Mouse (Mus musculus) spleen, postnatal 36 days (tissue): ENCODE measurements around the gene Acer2.
"Not testable (repeated sequence)": the region's sequence is repeated elsewhere in the genome, so short reads cannot be mapped to it uniquely, and the experiment has no call there.

Experiments
- DNase-seq, 2 experiments: peaks; one replicate each; pipeline ENCODE4 v3.0.0; 2022; ENCODE audit warnings: low spot score in 2 of 2, mixed read lengths in 1 of 2

Acer2 gene

DNA sequence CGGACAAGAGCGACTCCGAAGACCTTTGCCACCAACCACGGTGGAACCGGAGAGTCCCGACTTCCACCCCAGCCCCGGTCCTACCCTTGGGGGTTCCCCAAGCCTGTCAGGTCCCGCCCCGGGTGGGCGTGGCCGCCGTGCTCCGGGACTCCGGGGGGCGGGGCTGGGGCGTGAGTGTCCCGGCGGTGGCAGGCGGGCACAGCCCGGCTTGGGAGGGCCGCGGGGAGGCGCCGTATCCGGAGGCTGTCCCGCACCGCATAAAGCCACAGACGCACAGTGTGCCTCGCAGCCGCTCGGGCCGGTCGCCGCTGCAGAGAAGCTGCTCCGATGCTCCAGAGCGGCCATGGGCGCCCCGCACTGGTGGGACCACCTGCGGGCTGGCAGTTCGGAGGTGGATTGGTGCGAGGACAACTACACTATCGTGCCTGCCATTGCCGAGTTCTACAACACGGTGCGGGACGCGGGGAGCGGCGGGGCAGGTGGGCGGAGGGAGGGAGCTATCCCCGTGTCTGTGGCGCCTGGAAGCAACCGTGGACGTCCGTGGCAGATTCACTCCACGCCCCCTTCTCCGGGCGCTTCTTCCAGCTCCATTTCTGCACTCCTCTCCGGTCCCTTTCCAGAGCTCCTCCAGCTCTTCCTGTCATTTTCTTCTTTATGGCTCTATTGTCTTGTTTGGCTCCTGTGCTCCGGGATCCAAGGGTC lies at the start of gene Acer2:
Acer2 (plus strand) TSS at position 251 of the 702 bp plus-strand sequence.
- peak; percentile 93 to 94 for DNase-seq

DNA sequence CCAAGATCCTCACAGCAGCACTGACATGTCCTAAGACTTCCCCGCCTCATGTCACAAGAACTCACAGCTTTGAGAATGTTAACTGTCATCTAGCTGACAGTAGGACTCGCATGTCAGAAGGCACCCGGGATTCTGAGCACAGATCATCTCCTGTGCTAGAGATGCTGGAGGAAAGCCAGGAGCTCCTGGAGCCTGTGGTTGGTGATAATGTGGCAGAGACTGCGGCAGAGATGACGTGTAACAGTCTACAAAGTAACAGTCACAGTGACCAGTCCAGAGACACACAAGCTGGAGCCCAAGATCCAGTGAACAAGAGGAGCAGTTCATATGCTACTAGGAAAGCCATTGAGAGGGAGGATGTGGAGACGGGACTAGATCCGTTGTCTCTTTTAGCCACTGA lies 49.1 kb upstream of the Acer2 start:
- no peak for DNase-seq

DNA sequence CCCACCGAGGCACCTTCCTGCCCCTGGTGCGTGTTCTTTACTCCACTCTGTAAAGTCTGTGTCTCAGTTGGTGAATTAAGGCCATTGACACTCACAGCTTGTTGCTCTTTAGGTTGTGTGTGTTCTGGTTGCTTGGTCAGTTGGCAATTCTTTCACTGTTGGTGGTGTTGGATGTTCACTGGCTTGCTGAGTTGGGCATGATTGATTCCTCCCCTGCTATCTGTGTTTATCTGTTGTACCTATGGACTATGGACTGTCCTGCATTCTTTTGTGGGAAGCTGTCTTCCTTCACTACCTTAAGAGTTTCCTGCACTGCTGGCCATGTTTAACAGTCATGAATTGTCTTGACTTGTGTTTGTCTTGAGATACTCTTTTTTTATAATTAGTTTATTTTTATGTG lies 42.3 kb upstream of the Acer2 start:
- DNase-seq: no peak

DNA sequence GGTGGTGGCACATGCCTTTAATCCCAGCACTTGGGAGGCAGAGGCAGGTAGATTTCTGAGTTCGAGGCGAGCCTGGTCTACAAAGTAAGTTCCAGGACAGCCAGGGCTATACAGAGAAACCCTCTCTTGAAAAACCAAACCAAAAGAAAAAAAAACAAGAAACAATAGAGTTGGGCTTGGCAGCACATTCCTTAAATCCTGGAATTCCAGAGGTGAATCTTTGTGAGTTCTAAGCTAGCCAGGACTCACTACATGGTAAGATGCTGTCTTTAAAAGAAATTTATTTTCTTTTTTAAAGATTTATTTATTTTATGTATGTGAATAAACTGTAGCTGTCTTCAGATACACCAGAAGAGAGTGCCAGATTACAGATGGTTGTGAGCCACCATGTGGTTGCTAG lies 33.1 kb upstream of the Acer2 start:
- not testable (repeated sequence) for DNase-seq

DNA sequence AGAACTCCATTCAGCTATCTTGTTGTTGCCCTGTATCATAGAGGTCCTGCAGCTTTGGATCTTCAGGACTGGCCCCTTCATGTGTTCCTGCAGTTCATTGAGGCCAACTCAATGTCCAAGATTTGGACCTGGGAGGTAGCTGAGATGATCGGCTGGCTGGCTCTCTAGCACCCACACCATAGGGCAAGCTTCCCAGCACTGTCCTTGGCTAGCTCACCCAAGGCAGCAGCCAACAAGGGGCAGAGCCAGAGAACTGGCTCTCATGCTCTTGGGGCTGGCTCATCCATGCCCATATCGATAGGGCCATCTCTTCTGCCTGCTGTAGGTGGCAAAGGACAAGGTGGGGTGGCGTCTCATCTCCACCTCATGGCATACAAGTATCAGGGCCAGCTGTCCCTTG lies 28.8 kb upstream of the Acer2 start:
- no peak for DNase-seq

DNA sequence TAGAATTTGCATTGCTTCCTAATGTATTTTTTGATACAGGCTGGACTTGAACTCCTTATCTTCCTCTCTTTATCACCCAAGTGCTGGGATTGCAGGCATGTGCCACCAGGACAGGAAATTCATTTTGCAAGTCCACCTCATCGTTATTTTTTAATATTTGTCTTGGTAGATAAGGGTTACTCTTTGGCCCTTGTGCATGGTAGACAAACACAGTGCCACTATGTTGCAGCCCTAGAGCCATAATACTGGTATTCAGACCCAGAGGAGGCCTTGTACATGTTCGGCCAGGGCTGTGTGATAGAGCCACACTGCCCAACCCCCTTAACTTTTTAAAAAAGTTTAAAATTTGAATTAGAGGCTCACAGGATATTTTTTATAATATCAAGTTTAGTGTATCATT lies 26.9 kb upstream of the Acer2 start:
- DNase-seq: no peak

DNA sequence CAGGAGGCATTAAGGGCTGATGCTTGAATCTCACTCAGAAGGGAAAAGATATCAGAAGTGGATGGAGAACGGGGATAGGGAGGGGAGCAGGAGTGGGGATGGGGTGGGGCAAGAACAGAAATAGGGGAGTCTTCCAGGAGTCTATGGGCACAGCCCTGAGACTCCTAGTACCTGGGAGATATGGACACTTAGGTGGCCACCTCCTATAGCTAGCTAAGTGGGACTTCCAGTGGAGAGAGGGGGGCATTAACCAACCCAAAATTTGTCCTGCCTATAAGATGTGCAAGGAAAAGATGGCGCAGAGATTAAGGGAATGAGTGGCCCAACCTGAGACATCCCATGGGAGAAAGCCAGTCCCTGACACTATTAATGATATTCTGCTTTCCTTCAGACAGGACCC lies 22.9 kb upstream of the Acer2 start:
- DNase-seq: no peak

DNA sequence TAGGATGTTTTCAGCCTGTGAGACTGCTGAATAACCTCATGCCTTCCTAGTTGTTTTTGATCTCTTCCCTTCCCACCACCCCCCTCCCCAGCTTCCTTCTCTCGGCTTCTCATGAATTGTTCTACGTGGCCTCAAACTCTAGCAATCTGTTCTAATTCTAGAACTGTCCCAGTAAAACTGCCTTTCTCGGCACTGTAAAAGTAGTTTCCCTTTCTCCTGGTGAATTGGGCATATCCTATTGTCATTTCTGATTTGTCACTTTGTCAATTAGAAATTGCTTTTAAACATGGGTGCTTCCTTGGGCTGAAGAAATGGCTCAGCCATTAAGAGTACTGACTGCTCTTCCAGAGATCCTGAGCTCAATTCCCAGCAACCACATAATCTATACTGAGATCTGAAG lies 22.2 kb upstream of the Acer2 start:
- DNase-seq: no peak

DNA sequence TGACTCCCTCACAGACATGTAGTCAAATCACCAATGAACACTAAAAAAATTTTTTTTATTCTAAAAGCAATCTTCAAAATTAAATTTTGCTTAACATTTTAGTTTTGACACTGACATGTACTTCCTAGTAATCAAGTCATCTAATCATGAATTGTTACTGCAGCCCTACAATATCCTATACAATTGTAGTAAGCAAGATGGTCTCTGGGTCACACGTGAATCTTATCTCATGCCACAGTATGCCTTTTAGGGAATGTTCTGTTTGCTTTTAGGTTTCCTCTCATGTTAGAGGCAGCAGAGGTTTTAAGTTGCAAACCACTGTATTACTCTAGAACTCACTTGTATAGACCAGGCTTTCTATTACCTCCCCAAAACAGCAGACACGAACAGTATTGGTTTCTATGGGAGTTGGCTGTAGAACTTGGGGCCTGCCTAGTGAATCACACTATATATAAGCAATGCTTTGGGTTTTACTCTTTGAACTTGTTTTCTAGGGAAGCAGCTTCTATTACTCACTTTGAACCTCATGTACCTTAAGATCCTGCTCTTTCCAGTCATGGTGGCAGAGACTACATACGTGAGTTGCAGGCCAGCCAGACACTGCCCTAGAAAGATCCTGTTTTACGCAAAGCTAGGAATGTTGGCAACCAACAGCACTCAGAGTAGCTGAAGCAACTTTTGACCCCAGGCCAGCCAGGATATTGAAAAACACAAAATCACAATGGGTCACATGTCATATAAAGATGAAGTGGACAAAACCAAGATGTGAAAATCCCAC lies 21.2 kb upstream of the Acer2 start:
- DNase-seq: no peak

DNA sequence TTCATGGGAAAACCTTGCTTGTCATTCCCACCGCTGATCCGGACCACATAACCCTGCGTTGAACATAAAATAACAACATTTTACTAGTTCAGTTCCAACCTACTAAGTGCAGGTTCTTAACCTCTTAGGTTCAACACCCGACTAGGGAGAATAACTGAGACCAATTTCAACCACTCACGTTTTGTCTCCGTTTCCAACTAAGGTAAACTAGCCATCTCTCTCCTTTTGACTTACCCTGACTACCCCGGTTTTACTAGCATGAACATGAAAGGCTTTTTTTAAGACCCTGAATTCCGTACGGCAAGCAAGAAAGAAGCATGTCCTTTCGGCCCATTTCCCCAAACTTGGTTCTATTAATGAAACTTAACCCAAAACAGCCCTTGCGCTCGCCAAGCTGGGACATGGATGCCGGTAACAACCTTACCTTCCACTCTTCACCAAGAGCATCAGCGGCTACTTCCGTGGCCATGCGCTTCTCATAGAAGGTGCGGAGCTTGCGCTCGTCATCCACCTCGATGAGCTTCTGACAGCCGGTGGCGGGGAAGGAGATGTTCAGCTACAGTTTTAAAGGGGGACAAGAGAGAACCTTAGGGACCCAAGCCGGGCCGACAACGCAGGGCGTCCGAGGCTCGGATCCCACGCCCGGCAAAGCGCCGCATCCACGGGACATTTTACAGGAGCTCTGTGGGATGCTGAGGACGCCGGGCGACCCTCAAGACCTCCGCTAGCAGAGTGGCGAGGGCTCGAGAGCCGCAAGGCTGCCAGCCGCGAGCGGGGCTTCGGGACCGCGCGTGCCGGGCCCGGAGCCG lies 17.7 kb upstream of the Acer2 start:
- no peak for DNase-seq

DNA sequence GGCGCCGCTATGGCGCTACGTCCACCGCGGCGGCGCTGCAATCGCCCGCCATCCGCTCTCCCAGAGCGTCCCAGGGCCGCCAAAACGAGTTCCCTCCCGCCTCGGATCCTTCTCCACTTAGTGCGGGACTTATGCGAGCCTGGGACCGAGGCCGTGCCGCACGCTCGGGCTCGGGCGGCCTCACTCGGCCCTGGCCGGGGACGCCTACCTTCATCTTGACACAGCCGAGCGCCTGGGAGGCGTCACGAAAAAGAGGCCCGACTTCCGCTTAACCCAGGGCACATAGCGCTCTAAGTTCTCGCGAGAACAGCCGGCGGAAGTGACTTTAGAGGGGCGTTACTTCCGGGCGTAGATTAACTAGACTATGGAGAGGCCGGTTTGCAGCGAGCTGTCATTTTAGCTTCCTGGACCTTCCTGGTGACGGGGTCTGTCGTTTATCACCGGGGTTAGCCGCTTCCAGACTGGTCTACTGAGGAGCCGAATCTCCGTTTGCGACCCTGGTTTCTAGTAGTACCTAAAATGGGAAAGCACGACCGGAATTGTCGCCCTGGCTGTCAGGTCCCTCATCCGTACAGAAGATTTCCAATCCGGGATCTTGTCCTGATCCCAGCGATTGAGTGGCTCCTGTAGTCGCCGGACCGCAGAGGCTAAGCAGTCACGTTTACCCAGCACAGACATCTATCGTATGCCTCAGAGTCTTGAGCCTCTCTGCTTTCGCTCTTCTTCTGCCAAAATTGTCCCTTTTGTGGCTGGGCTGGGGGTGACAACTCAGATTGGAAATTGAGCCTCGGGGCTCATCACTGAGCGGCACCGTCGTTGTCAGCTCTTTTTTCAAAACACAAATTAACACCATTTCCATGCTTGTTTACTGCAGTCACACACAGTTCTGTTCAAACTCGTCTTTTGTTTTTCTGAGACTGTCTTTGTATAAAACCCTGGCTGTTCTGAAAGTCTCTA lies 16.8 kb upstream of the Acer2 start, which contains the start of gene Rps6:
Rps6 (minus strand) TSS at position 300 of the 957 bp plus-strand sequence.
- peak; percentile 95 to 97 for DNase-seq

DNA sequence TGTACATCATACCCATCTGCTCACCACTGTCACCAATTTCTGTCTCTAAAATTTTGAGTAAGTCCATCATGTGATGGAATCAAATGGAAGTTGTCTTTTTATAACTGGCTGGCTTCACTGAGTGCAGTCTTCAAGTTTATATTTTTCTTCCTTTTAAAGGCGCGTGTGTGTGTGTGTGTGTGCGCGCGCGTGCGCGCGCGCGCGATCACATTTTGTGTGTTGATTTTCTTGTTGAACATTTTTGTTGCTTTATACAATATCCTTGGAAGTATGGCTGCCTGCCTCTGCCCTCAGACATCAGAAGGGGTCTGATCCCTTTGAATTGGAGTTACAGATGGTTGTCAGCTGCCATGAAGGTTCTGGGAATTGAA lies 16.1 kb upstream of the Acer2 start:
- DNase-seq: no peak

DNA sequence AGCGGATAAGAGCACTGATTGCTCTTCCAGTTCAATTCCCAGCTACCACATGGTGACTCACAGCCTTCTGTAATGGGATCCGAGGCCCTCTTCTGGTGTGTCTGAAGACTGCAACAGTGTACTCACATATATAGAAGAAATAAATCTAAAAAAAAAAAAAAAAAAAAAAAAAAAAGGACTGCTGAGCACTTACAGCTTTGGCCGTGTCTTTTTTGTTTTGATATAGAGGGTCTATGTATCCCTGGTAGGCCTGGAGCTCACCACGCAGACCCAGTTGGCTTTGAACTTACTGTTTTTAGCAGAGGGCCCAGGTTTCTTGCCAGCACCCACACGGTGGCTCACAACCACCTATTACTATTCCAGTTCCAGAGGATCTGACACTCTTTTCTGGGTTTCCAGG lies 10.1 kb upstream of the Acer2 start:
- DNase-seq: no peak

DNA sequence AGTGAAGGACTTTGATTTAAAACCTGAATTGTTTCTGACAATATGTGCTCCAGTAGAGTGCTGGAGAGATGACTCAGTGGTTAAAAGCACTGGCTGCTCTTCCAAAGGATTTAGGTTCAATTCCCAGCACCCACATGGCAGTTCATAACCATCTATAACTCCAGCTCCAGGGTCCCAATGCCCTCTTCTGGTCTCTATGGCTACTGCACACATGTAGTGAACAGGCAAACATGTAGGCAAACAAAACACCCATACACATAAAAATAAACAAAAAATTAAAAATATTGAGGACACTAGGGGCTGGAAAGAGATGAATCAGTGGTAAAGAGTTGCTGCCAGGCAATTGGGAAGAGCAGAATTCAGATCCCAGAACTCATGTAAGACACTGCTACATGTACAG lies 2.2 kb upstream of the Acer2 start:
- no peak for DNase-seq

DNA sequence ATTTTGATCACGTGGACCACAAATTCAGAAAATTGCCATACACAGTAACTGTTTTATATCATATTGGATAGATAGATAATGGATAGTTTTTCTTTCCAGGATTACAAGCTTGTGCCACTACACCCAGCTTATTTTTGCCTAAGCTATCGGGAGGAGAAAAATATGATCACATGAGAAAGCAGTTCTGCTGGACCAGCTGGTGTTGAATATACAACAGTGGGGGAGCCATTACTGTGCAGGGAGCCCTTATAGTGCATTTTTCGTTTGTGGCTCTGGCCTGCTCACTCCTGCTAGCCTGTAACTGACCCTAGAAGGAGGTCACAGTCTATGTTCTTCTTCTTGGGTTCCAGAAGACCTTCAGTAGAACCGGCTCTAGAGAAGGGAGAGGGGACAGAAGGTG lies 1.1 kb upstream of the Acer2 start:
- no peak for DNase-seq

DNA sequence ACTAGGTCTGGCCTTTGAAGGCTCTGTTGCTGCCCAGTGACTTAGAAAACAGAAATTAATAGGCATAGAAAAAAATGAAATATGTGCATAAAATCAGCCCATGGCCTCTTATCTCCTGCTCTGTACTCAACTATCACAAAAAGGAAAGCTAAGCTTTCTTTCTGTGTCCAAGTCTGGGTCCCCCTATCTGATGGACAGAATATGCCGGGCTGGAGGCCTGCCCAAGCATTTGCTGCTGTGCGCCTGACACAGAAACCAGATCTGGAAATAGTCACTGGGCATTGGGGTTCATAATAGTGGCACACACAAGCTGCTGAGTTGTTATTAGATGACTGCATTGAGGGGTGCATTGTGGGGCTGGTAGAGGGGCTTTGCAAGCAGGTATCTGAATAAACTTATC lies 5.3 kb downstream of the Acer2 start:
- no peak for DNase-seq

DNA sequence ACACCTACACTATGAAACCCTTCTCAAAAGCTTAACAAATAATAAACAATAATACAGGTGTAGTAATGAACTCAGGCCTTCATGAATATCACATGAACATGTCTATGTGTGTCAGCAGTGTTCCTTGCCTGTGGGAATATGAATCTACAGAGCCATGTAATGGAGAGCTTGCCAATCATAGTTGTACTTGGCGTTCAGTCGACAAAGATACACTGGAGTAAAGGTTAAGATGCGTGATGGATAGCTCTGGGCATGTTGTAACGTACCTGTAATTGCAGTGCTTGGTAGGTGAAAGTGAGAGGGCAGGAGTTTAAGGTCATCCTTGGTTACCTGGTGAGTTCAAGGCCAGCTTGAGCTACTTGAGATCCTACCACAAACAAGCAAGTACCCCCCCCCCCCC lies 7.0 kb downstream of the Acer2 start:
- DNase-seq: no peak

DNA sequence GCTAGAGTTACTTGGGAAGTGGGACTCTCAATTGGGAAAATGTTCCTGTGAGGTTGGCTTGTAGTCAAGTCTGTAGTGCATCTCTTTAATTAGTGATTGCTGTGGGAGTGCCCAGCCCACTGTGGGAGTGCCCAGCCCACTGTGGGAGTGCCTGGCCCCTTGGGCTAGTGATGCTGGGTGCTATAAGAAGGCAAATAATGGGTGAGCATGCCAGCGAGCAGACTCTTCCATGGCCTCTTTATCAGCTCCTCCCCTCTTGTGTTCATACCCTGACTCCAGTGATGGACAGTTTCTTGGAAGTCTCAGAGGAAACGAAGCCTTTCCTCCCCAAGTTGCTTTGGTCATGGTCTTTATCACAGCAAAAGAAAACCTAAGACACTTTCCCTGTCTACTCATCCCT lies 8.2 kb downstream of the Acer2 start:
- no peak for DNase-seq

DNA sequence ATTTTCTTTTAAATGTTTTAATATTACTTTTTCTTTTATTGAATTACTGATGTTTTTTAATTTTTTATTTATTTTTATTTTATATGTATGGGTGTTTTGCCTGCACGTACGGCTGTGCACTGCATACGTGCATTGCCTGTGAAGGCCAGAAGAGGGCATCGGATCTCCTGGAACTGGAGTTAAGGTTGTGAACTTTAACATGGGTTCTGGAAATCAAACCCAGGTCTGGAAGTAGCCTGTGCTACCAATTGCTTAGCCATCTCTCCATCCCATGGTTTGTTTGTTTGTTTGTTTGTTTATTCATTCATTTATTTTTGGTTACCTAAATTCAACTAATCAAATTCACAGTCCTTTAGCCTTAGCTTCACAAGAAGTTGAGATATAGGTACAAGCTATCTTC lies 10.7 kb downstream of the Acer2 start:
- DNase-seq: peak; percentile 31 to 32

DNA sequence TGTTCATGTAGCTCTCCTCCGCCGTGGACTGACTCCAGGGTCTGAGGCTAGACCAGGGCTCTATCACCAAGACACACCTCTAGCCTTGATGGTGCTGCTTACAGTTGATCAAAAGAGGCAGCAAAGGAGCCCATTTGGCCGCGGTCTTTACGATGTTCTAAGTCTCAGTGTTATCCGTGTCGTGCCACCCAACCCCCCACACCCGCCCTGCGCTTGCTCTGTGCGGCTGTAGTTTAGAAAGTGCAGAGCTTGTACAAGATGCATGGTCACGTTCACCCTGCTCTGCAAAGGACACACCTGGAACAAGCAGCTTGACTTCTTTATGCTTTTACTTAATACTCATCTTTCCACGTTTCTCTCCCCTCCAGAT lies 11.6 kb downstream of the Acer2 start:
- no peak for DNase-seq

DNA sequence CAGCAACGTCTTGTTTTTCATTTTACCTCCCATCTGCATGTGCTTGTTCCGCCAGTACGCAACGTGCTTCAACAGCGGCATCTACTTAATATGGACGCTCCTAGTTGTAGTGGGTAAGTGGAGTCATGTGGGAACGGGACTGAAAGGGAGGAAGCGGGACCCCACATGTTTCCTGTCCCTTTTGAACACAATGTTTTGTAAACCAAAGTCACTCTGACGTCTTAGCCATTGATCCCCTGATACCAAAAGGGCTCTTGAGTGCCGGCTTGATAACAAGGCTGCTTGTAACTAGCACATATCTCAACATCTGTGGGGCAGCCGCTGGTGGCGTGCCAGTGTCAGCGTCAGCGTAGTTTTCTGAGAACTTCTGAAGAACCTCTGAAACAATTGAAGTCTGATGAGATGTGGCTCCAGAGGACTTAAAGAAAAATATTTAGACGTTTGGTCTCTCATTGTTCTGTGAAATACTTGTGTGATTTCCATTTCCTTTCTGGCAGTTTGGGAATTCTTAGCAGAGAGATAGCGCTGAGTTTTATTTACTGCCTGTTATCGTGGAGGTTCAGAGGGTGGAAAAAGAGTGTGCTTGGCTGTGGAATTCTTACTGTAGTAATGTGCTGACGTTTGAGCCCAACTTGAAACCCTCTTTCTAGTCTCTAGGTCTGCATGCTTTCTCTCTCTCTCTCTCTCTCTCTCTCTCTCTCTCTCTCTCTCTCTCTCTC lies 12.1 kb downstream of the Acer2 start:
- DNase-seq: peak; percentile 17 to 23
